Mouse (Mus musculus): ENCODE measurements around the gene Ppm1e.

Gene Ppm1e

GRCm38 (mm10) chr11:87250132-87250531 is 108.7 kb downstream of the Ppm1e start:
- no peak for DNase-seq (ENCODE audit: low spot score)

- no peak for DNase-seq (ENCODE audit: low spot score)
Measured at GRCm38 (mm10) chr11:87247494-87247866, 111.3 kb downstream of the Ppm1e start.

DNA sequence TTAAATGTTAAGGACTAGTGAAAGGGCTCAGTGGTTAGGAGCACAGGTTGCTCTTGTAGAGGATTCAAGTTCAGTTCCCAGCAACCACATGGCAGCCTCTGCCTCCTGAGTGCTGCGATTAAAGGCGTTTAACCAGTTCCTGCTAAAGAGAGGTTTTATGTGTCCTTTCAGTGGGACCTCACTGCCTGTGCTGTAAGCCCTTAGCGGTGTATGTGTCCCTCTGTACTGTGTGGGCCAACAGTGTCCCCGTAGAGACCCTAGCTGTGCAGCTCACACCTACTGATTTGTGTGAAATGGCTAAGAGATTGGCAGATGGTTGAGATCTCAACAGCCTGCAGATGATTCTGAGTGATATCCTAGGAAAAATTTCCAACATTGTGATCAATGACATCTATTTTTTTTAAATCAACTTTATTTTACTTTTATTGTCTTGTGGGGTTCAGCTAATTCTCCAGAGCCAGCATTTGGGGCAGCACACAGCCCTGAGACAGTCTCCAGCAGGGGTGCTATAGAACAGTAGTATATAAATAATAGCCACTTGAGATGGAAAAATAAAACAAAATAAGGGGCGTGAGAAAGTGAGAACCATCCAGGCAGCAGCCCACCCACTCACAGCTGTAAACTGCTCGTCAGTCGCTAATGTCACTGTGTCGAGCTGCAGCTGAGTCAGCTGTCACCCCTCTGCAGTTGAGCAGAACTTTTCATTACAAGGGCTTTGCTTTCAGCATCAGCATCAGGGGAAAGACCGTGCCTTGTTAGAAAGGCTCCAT is 111.9 kb downstream of the Ppm1e start:
- no peak for DNase-seq (ENCODE audit: low spot score)

GRCm38 (mm10) chr11:87246107-87246651 is 112.6 kb downstream of the Ppm1e start:
- DNase-seq (ENCODE audit: low spot score) = no peak

GRCm38 (mm10) chr11:87245171-87245840 is 113.5 kb downstream of the Ppm1e start:
- DNase-seq (ENCODE audit: low spot score) = no peak

DNA sequence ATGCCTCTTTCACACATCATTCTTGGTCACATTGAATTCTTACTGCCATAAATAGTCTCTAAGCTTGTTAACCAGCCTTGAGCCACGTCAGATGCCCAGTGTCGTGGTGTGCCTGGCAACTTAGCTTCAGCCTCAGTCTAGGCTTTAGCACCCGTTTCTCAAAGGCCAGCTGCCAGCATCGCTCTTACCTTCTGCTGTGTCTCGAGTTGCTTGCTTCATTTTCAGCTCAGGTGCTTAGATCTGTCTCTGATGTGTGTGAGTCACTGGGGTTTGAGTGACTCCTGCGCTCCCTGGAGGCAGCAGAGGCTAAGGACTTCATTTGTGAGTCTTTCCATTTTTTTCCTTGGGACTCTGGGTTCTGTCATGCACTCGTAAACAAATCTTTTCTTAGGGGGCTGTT is 117.6 kb downstream of the Ppm1e start:
- no peak for DNase-seq (ENCODE audit: low spot score)

DNA sequence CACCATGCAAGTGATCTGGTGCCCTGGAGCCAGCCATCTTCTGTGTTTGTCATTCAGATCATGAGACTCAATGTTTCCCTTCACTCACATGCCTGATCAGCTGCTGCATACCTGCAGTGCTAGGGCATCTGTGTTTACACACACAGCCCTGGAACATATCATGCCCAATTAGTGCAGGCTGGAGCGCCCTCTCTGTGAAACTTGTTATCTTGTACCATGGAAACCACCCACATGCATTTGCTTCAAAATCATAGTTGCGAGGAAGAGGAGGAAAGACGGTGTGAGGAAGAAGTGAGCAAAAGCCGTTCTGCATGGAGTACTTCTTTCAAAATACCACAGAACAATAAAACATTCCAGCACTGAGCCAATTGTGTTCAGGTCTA is 118.0 kb downstream of the Ppm1e start:
- DNase-seq (ENCODE audit: low spot score) = no peak

DNA sequence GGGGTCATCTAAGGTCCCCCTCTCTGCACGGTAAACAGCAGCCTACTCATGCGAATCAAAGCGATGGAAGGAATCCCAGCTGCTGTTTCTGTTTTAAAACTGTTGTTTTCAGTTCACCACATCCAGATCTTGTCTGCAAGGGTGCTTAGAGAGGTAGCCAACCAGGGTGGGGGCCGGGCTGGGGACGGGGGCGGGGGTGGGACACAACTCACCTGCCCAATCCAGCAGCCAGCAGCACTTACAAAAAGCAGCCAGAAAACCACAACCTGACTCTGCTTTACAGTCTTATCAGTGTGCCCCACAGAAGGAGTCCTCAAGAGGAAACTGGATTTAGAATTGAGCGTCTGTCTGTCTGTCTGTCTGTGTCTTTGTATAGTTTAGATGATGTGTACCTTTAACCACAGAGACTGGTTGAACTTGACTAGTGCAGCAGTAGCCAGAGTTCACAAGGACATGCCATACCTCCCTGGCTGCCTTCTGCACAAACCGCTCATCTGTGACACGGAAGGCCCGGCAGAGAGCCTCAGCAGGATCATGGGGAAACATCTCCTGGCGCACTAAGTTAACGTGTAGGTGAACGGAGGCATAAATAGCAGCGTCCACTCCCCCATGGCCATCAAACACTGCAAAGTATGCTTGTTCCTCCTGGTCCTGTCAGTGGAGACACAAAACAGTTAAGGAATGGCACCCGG is 118.5 kb downstream of the Ppm1e start:
- DNase-seq (ENCODE audit: low spot score) = no peak

DNA sequence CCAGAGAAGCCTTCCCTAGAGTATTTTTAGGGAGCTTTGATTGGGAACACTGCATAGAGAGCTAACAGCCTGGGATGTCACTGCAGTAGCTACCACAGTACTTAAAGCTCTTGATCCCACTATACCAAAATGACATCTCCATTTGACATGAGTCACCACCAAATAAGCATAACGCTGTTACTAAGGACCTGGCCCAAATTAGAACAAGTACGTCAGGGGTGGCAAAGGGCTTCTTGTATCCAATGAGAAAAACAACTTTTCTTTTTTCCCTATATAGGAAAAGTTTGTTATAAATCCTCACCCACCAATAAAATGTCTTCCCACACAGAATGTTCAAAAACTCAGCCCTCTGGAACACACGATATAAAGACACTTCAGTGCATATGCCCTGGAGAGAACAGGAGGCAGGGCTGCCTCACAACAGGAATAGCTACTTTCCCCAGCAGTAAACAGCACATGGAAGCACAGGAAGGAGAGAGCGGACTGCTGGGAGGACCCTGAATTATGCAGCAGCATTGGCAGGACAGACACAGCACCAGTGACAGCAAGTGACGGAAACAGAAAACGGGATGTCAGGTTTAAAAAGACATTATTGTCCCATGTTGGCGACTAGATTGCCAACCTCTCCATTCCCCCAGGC is 119.8 kb downstream of the Ppm1e start:
- no peak for DNase-seq (ENCODE audit: low spot score)

DNA sequence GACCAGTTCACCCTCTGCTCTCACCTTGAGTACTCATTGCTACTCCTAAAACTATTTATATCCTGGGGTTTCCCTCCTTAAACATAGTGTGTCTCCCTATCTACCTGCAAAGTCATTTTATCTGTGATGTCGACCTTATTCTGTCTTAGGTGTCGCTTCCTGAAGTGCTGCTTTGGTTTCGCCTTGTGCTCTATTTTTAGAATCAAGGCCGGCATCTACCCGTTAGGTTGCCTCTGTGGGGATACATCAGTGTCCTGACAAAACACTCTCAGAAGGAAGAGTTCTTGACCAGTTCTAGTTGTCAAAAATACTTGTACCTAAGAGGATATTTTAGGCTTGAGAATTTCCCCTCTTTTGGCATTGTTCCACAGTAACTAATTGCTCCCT is 123.3 kb downstream of the Ppm1e start:
- DNase-seq (ENCODE audit: low spot score) = no peak

- no peak for DNase-seq (ENCODE audit: low spot score)
Measured at GRCm38 (mm10) chr11:87234743-87235485, 123.9 kb downstream of the Ppm1e start.

DNA sequence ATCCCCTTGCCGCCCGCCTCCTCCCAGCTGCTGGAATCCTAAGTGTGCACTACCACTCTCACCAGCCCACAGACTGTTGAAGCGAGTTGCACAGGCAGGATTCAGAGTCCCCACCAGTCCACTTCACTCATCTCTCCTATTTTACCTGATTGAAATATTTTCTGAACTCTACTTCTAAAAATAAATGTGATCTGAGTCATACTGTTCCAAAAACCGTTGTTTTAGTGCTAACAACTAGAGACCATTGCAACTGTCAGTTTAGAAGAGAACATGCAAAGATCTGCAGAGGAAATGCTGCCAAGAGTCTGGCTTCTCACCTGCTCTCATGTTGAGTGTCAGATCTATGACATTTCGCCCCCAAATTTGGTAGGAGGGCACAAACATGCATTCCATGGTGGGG is 125.4 kb downstream of the Ppm1e start:
- DNase-seq (ENCODE audit: low spot score) = no peak

- no peak for DNase-seq (ENCODE audit: low spot score)
Measured at GRCm38 (mm10) chr11:87227056-87227455, 131.8 kb downstream of the Ppm1e start.

DNA sequence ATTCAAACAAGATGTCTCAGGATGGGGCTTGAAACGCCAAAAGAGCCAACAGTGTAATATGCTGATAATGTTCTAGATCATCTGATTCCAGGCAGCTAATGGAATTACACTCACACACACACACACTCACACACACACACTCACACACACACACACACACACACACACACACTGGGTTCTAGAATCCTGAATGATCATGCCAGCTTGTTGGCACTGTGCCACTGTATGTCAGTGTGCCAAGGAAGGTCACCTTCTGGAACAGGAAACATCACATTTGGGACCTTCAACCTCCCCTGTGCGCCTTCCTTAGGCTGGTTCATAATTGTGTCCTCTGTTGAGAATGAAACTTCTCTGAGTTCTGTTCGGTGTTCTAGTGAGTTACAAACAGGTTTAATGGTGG is 136.1 kb downstream of the Ppm1e start:
- DNase-seq (ENCODE audit: low spot score) = no peak

DNA sequence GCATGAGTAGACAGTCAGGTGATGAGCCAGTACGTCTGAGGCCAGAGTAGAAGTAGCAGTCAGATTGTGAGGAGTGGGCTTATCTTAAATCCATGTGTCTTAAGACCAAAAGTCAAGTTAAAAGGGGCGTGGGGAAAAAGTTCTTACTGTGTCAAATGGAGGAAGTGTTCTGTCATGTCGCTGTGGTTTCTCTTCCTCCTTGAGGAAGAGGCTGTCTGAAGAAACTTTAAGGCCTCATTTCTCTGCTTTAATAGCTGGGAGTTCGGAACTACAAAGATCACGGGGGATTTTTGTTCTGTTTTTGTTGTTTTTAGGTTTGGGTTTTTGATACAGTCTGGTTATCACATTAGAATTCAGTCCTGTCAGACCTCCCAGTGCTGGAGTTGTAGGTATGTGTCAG is 146.5 kb downstream of the Ppm1e start:
- no peak for DNase-seq (ENCODE audit: low spot score)
